Mouse (Mus musculus): ENCODE data around the gene Mfsd5. TPM values are rescaled to one million over a fixed set of nuclear protein-coding genes. Genes with fewer than 3 reads are reported as not detected.

Gene Mfsd5
- polyA plus RNA-seq (2012; rRNA removed): 57.4 and 84.1 TPM in 2 replicates

DNA sequence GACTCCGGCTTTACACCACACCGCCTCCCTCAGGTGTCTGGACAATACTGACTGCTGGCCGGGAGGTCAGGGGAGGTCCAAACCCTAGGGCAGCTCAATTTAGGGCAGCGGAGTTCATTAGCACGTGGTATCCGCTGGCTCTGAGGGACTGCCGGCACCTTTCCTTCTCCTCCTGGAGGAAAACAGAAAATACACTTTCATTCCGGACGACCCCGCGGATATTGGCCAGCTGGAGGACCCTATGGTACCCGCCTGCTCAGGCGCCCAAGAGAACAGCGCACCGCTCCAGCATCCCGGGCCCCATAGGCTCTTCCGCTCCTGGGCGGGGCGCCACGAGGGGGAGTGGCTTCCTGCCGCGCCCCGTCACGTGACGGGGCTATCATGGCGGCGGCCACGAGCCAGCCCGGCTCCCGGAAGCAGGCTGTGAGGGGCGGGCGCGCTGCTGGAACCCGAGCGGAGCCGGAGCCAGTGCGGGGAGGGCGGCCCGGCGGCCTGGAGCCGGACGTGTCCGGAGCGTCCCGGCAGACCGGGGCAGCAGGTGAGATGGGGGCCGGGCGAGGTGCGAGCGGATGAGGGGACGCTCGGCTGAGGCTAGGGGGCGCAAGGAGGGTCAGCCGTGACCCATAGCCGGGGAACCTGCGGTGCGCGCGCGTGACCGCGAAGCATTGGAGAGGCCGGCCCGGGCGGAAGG is at the start of gene Mfsd5:
Gene Mfsd5 (plus strand): TSS at position 363 of the 691 bp plus-strand sequence.

DNA sequence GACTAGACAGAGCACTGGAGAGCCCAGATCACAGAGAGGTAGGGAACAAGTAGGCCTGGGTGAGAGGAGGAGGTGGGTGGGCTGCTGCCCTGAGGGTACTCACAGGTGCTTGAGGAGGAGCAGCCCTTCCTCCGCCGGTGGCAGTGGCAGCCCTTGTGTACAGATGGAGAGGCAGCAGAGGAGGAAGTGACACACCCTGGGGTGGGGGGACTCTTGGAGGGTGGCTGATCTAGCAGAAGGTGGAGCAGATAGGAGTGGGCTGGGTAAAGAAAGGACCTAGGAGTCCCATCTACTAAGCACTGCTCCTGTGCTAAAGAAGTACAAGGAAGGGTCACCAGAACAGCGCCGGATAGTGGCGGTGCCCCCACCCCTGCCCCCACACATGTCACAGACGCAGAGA is 47.5 kb upstream of the Mfsd5 start, which contains the start of gene Itgb7:
Gene Itgb7 (minus strand): TSS at position 197 of the 400 bp plus-strand sequence.

DNA sequence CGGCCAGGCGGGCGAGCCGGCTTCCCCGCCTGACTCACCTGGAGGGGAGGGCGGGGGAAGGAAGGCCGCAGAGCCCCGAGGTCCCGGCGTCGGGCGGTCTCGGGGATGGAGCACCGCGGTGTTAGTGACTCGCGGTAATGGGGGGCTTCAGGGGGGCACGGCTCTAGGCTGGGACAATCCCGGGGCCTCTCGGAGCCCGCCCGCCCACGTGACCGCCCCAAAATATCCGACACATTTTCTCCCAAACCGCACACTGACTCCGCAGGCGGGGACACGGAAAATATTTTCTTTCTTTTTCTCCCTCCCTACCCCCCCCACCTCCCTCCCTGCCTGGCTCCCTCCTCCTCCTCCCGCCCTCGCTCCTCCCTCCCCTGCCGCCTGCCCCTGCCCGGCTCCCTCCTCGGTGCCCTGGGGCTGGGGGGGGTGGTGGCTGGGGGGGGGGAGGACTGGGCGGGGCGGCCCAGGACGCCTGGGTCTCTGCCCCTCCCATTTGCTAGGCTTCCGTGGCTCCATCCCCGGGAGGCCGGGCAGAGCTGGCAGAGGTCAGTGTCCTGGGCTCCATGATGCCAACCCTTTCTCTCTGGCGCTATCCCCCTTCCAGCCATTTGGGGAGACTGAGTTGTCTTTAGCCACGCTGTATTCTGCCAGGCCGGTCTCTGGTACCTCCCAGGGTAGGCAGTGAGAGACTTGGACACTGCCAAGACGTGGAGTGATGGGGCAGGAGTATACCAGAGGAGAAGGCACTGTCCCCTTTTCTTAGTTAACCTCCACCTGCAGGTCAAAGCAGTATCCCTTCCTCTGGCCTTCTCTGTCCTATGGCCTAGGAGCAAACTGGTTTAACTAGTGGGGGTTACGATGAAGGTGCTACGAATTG is 21.8 kb upstream of the Mfsd5 start, which contains the start of gene Rarg:
Gene Rarg (minus strand): TSS at position 316 of the 874 bp plus-strand sequence.

DNA sequence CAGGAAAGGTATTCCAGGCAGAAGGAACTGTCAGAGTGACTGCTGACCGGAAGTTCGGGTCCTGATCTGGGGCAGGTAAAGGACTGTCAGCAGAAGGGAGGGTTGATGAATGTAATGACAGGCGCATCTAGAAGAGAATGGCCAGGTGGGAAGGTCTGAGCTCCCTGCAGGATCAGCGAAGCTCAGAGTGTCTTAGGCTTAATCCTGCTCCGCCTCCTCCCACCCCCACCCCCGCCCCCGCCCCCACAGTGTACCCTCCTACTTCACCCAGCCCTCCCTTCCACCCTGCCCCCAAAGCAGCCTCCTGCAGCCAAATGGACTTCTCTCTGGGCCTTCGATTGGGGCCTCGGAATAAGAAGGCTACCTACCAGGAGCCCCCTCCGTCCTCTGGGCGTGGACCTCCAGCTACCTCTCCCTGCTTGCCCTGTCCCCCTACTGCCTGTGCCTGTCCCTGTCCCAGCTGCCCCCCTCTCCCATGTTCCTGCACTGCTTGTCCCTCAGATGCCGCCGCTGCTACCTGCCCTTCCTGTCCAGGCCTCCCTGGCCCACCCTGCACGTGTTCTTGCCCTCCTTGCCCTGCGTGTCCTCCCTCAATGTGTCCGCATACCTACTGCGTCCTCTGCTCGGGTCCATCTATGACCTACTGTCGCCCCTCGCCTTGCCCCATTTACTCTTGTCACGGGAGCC is 8.8 kb upstream of the Mfsd5 start, which contains the start of gene Gm9918:
Gene Gm9918 (plus strand): TSS at position 290 of the 687 bp plus-strand sequence.

DNA sequence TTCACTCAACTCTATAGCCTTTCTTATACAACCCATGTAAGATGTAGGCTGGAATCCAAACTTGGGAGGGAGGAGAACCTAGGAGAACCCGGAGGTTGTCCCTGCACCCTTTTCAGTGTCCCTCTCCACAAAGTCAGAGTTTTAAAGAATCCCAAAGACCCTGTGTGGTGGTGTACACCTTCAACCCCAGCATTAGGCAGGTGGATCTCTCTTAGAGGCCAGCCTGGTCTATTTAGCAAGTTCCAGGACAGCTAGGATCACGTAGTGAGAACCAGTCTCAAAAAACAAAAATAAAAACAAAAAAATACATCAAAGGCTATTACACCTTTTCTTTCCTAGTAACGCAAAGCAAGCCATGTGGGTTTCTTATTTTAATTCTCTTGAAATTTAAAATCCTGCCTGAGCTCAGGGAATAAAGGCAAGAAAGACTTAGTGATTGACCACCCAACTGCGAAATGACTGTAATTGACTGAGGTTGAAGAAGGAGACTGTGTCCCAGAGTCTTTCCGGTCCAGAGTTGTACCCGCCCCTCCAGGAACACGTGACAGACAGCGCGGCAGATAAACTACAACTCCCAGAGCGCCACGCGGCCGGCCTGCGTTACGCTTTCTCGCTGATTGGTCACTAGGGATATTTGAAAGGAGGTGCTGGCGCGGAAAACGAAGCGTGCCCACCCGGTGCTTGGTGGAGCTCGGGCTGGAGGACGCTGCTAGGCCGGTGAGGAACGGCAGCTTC is 16.5 kb downstream of the Mfsd5 start, which contains the start of gene Espl1:
Gene Espl1 (plus strand): TSS at position 634 of the 735 bp plus-strand sequence.

DNA sequence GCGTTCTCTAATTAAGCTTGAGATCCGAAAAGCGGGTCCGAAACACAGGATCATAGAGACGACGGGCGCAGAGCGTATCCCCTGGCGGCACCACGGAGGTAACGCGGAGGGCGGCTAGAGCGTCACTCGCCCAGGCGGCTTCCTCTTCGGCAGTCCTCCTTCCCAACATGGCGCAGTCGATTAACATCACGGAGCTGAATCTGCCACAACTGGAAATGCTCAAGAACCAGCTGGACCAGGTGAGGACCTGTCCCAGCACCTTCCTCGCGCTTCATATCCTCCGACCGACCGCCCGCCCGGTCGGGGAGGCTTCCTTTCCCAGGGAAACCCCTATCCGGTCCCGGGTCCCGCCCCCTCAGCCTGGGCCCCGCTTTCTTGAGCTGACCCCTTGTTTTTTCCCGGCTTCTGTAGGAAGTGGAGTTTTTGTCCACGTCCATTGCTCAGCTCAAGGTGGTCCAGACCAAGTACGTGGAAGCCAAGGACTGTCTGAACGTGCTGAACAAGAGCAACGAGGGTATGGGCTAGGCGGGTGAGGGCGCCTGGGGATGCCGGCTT is 46.8 kb downstream of the Mfsd5 start, which contains the start of gene Pfdn5:
Gene Pfdn5 (plus strand): TSS at position 95 of the 555 bp plus-strand sequence.

Other genes with a start within 250 kb of the Mfsd5 start
- 14.5 and 19.1 TPM in 2 replicates for gene Eif4b, start 205.7 kb upstream of the Mfsd5 start, polyA plus RNA-seq (2012; rRNA removed)
- gene Tns2, start 179.0 kb upstream of the Mfsd5 start, polyA plus RNA-seq (2012; rRNA removed): 67.8 and 68.1 TPM in 2 replicates
- gene Spryd3, start 143.2 kb upstream of the Mfsd5 start, polyA plus RNA-seq (2012; rRNA removed): 31.6 and 32.7 TPM in 2 replicates
- gene Igfbp6, start 135.1 kb upstream of the Mfsd5 start, polyA plus RNA-seq (2012; rRNA removed): 38.2 and 48.3 TPM in 2 replicates
- gene Soat2, start 128.9 kb upstream of the Mfsd5 start, polyA plus RNA-seq (2012; rRNA removed): 8.3 and 10.1 TPM in 2 replicates
- gene Zfp740, start 76.2 kb upstream of the Mfsd5 start, polyA plus RNA-seq (2012; rRNA removed): 5.2 and 6.7 TPM in 2 replicates
- 16.5 and 23.7 TPM in 2 replicates for gene Csad, start 74.7 kb upstream of the Mfsd5 start, polyA plus RNA-seq (2012; rRNA removed)
- 1.9 and 3.1 TPM in 2 replicates for gene Itgb7, start 47.5 kb upstream of the Mfsd5 start, polyA plus RNA-seq (2012; rRNA removed)
- gene Rarg, start 21.9 kb upstream of the Mfsd5 start, polyA plus RNA-seq (2012; rRNA removed): 29.2 and 33.2 TPM in 2 replicates
- gene Gm9918, start 8.9 kb upstream of the Mfsd5 start, polyA plus RNA-seq (2012; rRNA removed): 0.06 TPM in 2 replicates
- gene Espl1, start 16.8 kb downstream of the Mfsd5 start, polyA plus RNA-seq (2012; rRNA removed): 2.2 and 4.3 TPM in 2 replicates
- gene Pfdn5, start 46.7 kb downstream of the Mfsd5 start, polyA plus RNA-seq (2012; rRNA removed): 10.2 and 10.5 TPM in 2 replicates
- gene Myg1, start 52.3 kb downstream of the Mfsd5 start, polyA plus RNA-seq (2012; rRNA removed): 24.7 and 27.7 TPM in 2 replicates
- gene Aaas, start 71.3 kb downstream of the Mfsd5 start, polyA plus RNA-seq (2012; rRNA removed): 22.6 and 24.0 TPM in 2 replicates
- gene Sp7, start 87.7 kb downstream of the Mfsd5 start, polyA plus RNA-seq (2012; rRNA removed): 0.05 and 0.10 TPM in 2 replicates
- 2.7 and 7.2 TPM in 2 replicates for gene Sp1, start 126.7 kb downstream of the Mfsd5 start, polyA plus RNA-seq (2012; rRNA removed)
- 2.6 and 6.6 TPM in 2 replicates for gene Amhr2, start 165.9 kb downstream of the Mfsd5 start, polyA plus RNA-seq (2012; rRNA removed)
- gene Prr13, start 179.6 kb downstream of the Mfsd5 start, polyA plus RNA-seq (2012; rRNA removed): 485 and 586 TPM in 2 replicates
- 195 and 199 TPM in 2 replicates for gene Pcbp2, start 191.1 kb downstream of the Mfsd5 start, polyA plus RNA-seq (2012; rRNA removed)
- not detected in 2 replicates for gene Gm10337, start 224.3 kb downstream of the Mfsd5 start, polyA plus RNA-seq (2012; rRNA removed)
- 1.8 and 2.4 TPM in 2 replicates for gene Map3k12, start 237.6 kb downstream of the Mfsd5 start, polyA plus RNA-seq (2012; rRNA removed)
- 52.2 and 62.0 TPM in 2 replicates for gene Tarbp2, start 238.7 kb downstream of the Mfsd5 start, polyA plus RNA-seq (2012; rRNA removed)
- 2.6 and 5.3 TPM in 2 replicates for gene Npff, start 245.5 kb downstream of the Mfsd5 start, polyA plus RNA-seq (2012; rRNA removed)